Mouse (Mus musculus): ENCODE data around the gene Slc2a6.

The Slc2a6 gene

DNA sequence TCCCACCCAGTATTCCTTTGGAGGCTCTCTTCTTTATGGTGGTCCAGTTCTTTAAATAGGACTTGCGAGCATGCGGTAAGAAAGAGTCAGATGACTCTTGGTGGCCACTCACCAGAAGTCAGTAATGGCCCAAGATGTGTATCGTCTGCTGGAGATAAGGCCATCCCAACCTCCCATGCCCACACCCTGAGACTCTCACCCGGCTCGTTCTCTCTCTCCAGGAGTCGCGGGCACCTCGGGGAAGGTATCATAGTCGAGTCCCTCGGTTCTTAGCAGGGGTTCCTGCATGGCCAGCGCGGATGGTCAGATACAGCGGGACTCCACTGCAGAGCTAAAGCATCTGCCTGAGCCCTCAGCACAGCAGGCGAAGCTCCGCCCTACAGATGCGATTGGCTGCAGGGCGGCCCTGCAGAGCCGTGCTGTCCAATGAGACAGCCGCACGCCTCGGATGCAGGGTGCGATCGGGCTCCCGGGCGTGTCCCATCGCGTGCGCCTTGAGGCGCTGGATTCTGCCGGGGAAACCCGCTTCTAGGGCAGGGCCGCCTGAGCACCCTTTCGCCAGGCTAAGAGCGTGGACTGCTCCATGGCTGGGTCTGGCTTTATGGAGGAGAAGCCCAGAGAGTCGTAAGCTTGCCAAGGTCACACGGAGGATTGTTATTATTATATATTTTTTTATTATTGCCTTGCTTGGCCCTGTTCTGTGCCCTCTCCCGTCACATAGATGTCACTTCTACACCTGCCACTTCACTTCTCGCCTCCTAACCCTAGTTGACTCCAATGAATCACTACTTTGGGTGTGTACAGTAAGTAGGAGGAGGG lies at the start of gene Slc2a6:
TSS of gene Slc2a6 (minus strand) at position 381 of the 819 bp plus-strand sequence.
- DNase-seq (ENCODE audit: low spot score in 2 of 2) = peak; percentile 81 to 84

DNA sequence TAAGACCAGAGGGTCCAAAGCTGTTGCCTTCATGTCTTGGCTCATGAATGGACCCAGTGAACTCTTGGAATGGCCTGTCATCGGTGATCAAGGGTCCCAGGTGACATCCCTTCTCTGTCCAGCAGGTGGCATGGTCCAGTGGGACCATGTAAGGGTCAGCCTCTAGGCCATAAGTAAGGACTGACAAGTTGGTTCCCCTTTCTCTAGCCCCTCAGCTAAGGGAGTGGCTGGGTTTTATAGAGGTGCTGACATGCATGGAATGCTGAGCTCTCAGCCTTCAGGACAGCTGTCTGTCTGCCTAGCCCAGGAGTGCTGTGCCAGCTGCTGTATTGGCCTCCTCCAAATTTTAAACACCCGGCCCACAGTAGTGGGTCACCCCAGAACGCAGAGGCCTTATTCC lies 47.7 kb upstream of the Slc2a6 start:
- DNase-seq (ENCODE audit: low spot score in 2 of 2) = peak; percentile 44 to 52

DNA sequence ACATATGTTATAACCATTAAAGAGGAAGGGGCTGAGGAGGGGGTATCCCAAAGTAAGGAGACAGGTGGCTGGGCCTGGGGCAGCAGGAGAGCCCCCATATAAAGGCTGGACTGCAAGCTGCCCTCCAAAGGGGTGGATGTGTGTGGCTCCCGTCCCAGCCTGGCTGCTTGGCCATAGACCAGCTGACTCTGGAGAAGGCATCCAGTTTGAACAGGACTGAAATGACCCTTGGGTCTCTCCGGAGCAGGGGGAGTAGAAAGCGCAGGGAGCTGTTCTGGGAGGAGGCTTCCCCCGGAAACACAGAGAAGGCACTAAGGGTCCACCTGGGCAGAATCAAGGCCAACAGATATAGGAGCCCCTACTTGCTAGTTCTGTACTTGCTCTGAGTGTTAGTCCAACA lies 47.0 kb upstream of the Slc2a6 start:
- peak; percentile 55 to 70 for DNase-seq (ENCODE audit: low spot score in 2 of 2)

DNA sequence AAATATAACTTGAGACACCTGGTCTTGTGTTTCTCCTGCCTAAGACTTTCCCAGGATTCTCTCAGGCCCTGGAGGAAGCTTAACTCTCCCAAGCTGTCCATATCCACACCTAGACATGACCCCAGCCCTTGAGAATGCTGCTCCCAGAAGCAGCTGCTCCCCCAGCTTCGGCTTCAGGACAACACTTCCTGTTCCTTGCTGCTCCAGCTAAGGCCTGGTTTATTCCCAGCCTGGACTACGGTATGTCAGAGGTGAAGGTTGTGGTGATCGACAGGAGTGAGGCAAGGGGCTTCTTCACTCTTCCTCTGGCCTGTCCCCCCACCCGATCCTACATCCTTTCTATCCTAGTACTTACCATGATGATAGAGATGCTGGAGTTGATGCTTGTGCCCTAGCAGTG lies 45.6 kb upstream of the Slc2a6 start:
- DNase-seq (ENCODE audit: low spot score in 2 of 2) = no peak

DNA sequence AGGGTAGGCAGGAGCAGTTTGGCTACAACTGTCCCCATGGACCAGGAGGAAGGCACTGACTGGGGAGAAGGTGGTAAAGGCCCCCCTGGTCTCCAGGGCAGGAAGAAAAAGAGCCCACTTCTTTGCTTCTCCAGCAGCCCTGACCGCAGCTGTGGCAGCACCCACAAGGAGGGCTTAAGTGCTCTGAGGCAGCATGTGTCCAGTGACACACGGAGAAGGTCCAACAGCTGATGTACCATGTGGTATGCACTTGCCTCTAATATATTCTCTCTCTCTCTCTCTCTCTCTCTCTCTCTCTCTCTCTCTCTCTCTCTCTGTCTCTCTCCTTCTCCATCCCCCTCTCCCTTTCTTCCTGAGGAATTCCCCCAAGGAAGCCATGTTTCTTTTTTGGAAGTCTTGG lies 44.2 kb upstream of the Slc2a6 start, which contains the start of gene Mymk:
TSS of gene Mymk (minus strand) at position 202 of the 400 bp plus-strand sequence.
- DNase-seq (ENCODE audit: low spot score in 2 of 2) = no peak

DNA sequence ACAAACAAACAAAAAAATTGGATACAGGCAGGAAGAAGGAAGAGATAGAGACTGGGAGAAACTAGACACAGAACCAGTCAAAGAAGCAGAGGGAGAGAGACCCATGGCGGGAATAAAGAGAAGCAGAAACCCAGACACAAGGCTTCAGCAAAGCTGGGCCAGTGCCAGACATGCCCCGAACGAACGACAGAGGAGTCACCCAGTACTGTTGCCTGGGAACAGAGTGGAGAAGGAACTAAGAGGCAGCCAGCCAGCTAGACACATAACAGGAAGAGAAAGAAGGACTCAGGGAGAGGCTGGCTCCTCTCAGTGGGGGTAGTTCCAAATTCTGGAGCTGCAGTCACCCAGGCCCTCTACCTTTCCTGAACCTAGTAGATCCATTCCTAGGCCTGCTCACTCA lies 43.3 kb upstream of the Slc2a6 start:
- peak; percentile 77 to 82 for DNase-seq (ENCODE audit: low spot score in 2 of 2)

DNA sequence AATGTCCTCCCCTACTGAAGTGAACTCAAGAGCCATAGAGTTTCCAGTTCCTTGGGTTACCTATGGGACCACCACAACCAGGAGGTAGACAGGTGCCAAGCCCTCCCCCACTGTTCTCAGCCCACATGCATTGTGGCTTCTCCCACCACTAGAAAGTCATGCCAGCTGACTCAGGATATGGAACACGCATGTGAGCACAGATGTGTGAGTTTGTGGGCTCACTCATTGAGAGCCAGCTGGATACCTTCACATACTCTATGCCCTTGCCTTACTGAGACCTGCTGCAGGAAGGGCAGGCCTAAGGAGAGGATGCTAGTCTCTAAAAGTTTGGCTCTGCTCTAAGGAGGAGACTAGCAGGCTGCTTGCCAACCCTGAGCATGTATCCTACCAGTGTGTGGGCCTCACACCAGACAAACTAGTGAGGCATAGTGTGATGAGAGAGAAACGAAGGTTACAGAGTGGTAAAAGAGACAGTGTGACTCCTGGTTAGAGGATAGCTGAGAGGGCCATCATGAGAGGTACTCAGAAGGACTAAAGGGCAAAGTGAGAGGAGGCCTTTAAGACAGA lies 42.5 kb upstream of the Slc2a6 start:
- no peak for DNase-seq (ENCODE audit: low spot score in 2 of 2)

DNA sequence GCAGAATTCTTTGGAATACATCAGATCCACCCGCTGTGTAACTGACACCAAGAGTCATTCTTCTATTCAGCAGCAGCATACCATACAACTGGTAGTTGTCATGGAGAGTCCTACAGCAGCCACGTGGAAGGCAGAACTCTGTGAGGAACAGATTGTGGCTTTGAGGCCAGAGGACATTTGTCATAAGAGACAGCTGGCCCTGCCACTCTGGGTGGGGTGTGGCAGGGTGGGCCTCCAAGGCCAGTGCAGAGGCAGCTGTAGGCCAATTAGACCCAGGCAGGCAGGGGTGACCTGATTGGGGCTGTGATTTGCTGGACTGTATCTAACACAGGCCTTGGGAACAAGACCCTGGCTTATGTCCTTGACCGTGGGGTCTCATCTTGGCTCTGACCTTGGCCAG lies 41.8 kb upstream of the Slc2a6 start:
- no peak for DNase-seq (ENCODE audit: low spot score in 2 of 2)

DNA sequence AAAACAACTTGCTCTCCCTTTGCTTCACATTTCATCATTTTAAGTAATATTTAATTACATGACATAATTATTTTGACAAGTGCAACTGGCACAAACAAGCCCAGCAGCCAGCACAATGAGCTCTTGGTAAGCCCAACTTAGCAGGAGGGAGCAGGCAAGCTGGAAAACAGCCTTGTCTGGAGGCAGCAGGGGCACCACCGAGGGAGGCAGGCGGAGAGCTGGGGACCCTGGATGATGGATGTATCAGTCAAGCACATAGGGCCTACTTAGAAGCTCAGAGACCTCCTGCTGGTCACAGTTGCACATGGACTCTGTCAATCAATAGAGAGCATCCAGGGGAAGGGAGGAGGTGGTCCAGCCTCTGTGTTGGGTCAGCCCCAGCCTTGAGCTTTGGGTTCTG lies 40.2 kb upstream of the Slc2a6 start:
- DNase-seq (ENCODE audit: low spot score in 2 of 2) = no peak

DNA sequence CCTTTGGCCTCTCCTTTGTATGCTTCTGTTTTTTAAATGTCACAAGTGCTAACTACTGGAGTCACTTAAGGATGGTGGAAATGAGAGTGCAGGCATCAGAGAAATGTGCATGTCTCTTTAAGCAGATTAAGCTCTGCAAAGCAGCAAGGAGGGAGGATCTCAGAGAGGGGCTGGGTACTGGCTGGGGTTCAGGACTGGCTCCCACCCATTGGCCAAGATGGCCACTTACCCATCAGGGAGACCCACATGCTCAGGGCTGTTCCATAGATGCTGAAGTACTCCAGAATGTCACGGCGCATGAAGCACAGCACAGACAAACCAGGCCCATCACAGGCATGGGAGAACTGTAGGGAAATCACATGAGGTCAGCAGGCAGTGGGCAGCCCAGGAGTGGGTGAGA lies 39.3 kb upstream of the Slc2a6 start:
- no peak for DNase-seq (ENCODE audit: low spot score in 2 of 2)

DNA sequence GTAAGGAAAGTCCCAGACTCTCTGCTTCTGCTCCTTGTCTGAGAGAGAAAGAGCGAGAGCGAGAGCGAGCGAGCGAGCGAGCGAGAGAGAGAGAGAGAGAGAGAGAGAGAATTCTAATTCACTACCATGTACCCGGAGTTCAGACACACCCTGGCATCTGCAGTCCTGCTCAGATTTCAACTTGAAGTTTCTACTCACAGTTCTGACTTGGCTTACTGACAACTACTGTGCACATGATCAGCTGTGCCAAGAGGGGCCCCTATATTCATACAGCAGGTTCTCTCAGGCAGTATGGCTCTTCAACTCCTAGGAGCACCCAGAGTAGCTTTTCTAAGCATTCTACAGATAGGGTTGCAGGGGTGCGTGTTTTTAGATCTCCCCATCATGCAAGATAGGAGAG lies 31.4 kb upstream of the Slc2a6 start:
- DNase-seq (ENCODE audit: low spot score in 2 of 2) = no peak

DNA sequence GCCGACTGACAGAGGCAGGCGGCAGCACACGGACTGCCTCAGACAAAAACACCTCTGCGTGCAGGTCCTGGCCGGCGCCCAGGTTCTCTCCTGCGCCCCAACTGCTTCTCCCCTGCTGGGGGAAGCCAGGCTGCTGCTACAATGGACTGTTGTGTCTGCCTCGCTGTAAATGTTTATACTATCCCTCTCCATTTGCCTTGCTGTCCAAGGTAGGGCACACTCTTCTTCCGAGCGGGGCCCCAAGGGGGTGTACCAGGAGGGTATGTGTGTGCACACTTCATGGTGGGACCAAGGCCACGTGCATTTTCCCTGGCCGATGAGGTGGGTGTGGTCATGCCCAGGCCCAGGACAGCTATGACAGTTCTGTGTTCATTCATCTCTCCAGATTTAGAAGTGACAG lies 31.0 kb upstream of the Slc2a6 start:
- DNase-seq (ENCODE audit: low spot score in 2 of 2) = no peak

DNA sequence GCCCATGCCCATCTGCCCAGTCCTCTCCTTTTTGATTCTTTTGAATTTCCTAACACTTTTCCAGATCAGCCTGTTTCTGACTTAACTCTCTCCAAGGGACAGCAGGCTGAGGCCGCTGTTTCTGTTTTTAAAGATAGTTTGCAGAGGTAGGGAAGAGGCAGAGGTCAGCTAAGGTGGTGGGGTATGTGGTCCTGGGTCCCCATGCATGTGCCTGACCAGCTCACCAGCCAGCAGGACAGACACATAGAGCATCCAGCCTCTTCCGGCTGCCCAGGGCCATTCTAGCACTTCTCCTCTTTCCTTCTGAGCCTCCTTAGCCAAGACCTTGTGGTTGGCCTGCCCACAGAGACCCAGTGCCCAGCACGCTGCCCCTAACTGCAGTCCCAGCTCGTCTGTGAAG lies 30.5 kb upstream of the Slc2a6 start:
- no peak for DNase-seq (ENCODE audit: low spot score in 2 of 2)

DNA sequence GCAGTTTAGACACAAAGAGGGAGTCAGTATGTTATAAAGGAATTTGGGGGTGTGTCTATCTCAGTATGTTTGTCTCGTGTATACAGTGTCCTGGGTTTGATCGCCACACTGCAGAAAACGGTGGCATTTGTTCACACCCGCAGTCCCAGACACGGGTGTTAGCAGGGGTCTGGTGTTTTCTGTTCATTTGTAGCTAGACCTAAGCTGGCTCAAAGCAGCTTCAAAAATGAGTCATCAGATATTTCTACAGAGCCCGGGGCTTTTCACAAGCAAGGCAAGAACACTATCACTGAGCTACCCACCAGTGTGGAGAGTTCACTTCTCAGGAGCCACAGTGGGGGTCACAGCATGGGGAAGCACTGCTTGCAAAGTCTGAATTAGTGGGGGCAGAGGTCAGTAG lies 21.6 kb upstream of the Slc2a6 start:
- DNase-seq (ENCODE audit: low spot score in 2 of 2) = no peak

DNA sequence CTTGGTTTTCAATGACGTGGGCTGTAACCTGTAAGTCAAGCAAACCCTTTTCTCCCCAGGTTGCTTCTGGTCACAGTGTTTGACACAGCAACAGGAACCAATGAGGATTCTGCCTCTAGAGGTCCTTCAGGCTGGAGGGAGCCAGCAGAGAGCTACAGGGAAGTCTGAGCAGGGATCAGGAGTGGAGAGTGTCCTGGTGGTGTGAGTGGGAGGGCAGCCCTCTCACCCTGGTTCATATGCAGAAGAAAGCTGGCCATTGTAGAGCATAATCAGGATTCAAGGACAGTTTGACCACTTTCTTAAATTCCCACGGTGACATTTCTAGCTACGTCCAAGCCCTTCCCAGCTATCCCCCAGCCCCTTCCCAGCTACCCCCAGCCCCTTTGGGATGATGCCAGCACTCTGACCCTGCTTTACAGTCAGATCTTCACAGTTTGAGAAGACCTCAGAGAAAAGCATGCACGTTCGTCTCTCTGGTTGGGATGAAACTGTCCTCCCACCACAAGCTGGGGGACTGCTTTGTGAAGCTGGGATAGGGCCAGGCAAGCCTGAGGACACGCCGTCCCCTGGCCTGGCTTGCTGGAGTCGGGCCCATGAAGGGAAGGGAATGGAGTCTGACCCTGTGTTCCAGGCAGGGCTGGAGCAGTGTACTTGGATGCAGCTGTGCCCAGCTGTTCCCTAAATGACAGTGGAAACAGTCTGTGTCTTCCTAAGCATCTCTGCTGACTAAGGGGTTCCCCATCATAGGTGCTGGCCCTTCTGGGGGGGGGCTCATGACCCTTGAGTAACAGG lies 18.4 kb upstream of the Slc2a6 start:
- peak; percentile 87 to 91 for DNase-seq (ENCODE audit: low spot score in 2 of 2)

DNA sequence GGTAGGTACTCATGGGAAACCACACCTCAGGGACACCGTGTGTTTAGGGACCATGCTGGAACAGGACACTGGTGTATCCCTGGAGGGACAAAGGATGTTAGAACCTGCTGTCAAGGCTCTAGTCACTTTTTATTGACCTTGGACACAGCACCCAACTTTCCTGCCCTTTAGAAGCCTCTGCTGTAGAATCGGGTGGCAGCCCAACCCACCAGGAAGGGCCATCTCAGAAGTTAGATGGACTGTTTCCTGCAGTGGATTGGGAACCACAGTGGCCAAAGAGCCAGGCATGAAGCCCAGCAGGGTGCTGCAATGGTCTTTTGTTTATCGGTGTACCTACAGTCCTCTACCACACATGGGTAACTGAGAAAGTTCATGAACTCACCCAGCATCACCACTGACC lies 16.8 kb upstream of the Slc2a6 start:
- DNase-seq (ENCODE audit: low spot score in 2 of 2) = peak in 1 of 2 experiments; percentile 36

DNA sequence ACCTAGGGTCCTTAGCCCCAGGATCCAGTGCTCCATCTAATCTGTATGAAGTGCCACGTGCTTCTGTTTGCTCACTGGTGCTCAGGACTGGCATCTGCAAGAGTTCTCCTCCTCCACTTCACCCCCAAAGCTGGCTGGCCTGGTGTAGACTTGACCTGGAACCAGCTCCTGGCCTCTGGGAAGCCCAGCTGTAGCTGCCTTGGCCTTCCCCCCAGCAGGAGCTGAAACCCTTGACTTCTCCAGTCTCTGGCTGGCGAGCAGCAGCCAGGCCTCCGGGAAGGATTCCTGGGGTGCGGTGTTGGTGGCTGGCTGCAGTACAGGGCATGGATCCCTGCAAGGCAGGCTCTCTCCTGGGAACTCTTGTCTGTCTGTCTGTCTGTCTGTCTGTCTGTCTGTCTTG lies 16.4 kb upstream of the Slc2a6 start:
- DNase-seq (ENCODE audit: low spot score in 2 of 2) = peak; percentile 48 to 61

DNA sequence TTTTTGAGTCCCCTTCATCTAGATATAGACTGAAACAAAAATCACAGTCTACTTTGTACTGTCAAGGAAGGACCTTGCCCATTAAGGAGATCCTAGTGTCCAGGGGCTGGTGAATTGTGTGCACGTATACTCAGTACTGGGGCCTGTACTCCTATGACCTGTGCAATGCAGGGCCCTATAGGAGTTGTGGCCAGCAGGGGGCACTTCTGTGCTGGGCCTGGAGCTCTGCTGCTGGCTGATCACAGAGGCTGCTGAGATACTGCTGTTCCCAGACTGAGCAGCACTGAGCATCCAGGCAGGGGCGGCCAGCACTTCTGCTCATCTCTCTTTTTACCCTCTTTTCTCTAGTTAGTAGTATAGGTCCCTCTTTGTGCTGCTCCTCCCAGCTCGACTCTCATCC lies 15.7 kb upstream of the Slc2a6 start:
- peak; percentile 78 to 80 for DNase-seq (ENCODE audit: low spot score in 2 of 2)

DNA sequence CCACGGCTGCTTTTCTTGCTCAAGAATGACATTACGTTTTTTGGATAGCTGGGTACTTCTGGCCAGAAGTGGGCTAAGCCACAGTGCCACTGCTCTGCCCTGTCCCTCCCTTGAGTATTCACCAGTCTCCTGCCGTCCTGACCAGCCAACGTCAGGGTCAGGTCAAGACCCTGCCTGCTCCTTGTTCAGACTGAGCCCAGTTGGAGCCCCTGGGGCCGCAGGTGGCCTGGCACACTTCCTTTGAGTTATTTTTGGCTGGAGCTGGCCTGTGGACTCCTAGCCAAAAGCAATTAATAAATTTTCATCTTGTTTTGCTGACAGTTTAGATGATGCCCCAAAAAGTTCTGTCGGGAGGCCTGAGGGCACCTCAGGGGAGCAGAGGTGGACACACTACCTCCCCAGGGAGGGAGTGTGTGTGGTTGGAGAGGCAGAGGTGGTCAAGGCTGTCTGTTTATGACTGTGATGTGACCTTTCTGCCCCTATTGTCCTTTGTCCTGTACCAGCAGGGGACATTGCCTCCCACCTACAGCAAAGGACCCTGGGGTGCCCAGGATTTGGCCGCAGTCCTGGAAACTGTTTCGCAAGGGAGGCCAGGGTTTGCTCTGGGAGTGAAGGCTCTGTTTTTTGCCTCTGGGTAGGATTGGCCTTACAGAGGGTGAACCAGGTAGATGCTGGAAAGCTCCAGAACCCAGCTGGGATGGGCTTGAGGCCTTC lies 14.5 kb upstream of the Slc2a6 start:
- DNase-seq (ENCODE audit: low spot score in 2 of 2) = no peak

DNA sequence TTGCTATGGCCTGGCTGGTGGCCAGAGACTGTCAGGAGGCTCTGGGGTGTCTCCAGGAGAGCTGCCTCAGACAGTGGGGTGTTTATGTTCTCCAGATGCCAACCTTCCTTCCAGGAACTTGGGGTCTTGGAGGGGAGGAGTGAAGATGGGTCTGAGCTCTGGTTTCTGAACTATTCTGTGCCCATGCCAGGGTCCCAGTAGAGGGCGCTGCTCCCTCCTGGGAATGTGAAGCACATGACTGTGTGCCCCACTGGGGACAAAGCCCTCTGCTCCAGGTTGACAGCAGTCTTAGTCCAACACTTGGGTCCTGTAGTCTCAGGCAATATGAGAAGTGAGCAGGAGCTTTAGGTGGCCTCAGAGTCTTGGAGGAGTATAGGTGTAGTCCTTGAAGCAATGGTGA lies 11.5 kb upstream of the Slc2a6 start:
- DNase-seq (ENCODE audit: low spot score in 2 of 2) = no peak

DNA sequence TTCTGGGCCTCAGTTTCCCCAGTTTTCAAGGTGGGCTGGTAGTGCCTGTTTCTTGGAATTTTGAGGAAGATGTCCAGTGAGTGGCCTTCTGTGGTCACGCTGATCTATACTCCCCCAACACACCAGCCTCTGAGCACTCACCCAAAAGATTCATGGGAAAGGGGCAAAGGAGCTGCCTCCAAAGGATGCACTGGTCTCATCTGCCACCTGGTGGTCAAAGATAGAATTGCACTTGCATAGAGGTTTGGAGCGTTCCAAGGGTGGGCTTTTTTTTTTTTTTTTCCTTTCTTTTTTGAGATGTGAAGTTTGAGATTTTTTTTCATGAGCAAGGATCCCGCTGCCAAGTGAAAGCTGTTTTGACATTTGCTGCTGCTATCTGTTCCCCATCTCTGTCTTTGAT lies 10.8 kb upstream of the Slc2a6 start:
- peak in 1 of 2 experiments; percentile 56 for DNase-seq (ENCODE audit: low spot score in 2 of 2)

DNA sequence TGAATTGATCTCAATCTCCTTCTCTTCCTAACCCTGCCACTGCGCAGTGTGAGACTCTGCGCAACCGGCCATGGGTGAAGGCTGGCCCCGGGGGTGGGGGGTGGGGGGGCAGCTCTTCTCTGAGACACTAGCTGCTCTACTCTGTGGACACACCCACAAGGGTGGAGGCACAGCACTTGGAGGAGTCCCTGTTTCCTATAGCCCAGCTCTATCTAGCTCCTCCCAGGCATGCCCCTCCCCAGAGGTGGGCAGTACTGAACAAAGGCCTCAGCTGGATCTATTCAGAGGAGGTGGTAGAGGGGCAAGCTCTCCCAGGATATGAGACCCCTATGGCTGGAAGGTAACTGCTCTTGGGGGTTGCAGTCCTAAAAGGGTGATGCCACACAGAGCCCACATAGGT lies 9.2 kb upstream of the Slc2a6 start:
- DNase-seq (ENCODE audit: low spot score in 2 of 2) = no peak
